Mouse (Mus musculus) heart, embryonic 11.5 days (tissue): ENCODE measurements around the gene Cpt1a. TPM values are rescaled to one million over a fixed set of nuclear protein-coding genes. Genes with fewer than 3 reads are reported as not detected.
A peak's percentile ranks its signal among the peaks of the same experiment; 100 is the strongest.

Experiments
- ATAC-seq: fragments of 200-750 bp; cut with Nextera tagmentation; replicated peaks from 2 replicates; pipeline ENCODE4 v1.8.0; 2017; ENCODE audit warnings: moderate library complexity; ENCODE audit not compliant: insufficient number of reproducible peaks, low FRiP score, low TSS enrichment
- H3K27ac ChIP-seq: fragments of 300-500 bp; sonication (generic); 2 replicates; pipeline ENCODE4 v1.5.1; 2014; ENCODE audit warnings: mild to moderate bottlenecking, low read depth, low read length
- H3K27me3 ChIP-seq: fragments of 300-500 bp; sonication (generic); 2 replicates; pipeline ENCODE4 v1.6.1; 2014; ENCODE audit warnings: mild to moderate bottlenecking, low read length, mixed read lengths; ENCODE audit not compliant: control insufficient read depth, insufficient read depth
- H3K36me3 ChIP-seq: fragments of 300-500 bp; sonication (generic); 2 replicates; pipeline ENCODE4 v1.6.1; 2014; ENCODE audit warnings: mild to moderate bottlenecking, low read length, moderate library complexity, mixed read lengths; ENCODE audit not compliant: control insufficient read depth, insufficient read depth
- H3K4me1 ChIP-seq: fragments of 300-500 bp; sonication (generic); 2 replicates; pipeline ENCODE4 v1.6.1; 2014; ENCODE audit warnings: low read length; ENCODE audit not compliant: control insufficient read depth, insufficient read depth
- H3K4me2 ChIP-seq: fragments of 300-500 bp; sonication (generic); 2 replicates; pipeline ENCODE4 v1.6.1; 2014; ENCODE audit warnings: mild to moderate bottlenecking, moderate library complexity
- H3K4me3 ChIP-seq: fragments of 300-500 bp; sonication (generic); 2 replicates; pipeline ENCODE4 v1.5.1; 2014; ENCODE audit warnings: low read depth, low read length
- H3K9ac ChIP-seq: fragments of 300-500 bp; sonication (generic); 2 replicates; pipeline ENCODE4 v1.6.1; 2014; ENCODE audit warnings: mild to moderate bottlenecking, low read depth, low read length, moderate library complexity
- H3K9me3 ChIP-seq: fragments of 300-500 bp; sonication (generic); replicated peaks from 2 replicates; pipeline ENCODE4 v1.6.1; 2016; ENCODE audit warnings: low read length; ENCODE audit not compliant: control insufficient read depth
- WGBS: fragments of 180-500 bp; shearing (Covaris S2); extraction: QIAGEN DNeasy Blood & Tissue Kit; methylation state at CpG from one replicate; pipeline ENCODE4 v1.1.7; 2014; ENCODE audit not compliant: insufficient replicate concordance; 5-methylcytosine and 5-hydroxymethylcytosine counted together
- polyA plus RNA-seq: library from polyadenylated mRNA; unstranded; fragments of >200 nt; fragmentation: Nextera tagmentation; extraction: Ambion mirVana; gene quantifications from 2 replicates; pipeline ENCODE4 v1.2.1, GENCODE M21; 2014

Gene Cpt1a
- polyA plus RNA-seq, 1 experiment from 2014 or later = 14.3 TPM

GRCm38 (mm10) chr19:3414268-3414733 is 92.2 kb downstream of the Cpt1a start, which contains the start of gene Gal:
Gal (minus strand) TSS chr19:3414544.
- peak within 1 kb of the TSS; percentile 40 for H3K4me3 ChIP-seq
- 3% methylated on average over 37 of the region's 37 CpGs for WGBS
- H3K27me3 ChIP-seq = peaks cover 37% of the 10 kb centered on the region
- H3K36me3 ChIP-seq = no peaks in the 10 kb centered on the region
- 0 out of 2 replicates have a peak, but pooled peaks cover 3% of the 10 kb centered on the region for H3K4me1 ChIP-seq
- H3K9me3 ChIP-seq = peaks cover 3% of the 10 kb centered on the region; the same call in 1 of the 2 replicates
- H3K4me2 ChIP-seq = peak within 1 kb of the TSS; percentile 68
- 0 out of 2 replicates have a peak, but pooled peaks have one; percentile 46 for ATAC-seq
- H3K9ac ChIP-seq = peak within 1 kb of the TSS; percentile 43; the same call in 1 of the 2 replicates
- H3K27ac ChIP-seq = no peak within 1 kb of the TSS

- no peaks in the 10 kb centered on the region for H3K4me1 ChIP-seq
- no peaks in the 10 kb centered on the region for H3K36me3 ChIP-seq
- WGBS = 52% methylated on average over 5 of the region's 5 CpGs
- H3K27me3 ChIP-seq = peaks cover 14% of the 10 kb centered on the region
- no peak for ATAC-seq
- H3K9ac ChIP-seq = no peak overlapping the region
- H3K4me2 ChIP-seq = no peak overlapping the region
- H3K4me3 ChIP-seq = no peak overlapping the region
- peaks cover 3% of the 10 kb centered on the region; the same call in 1 of the 2 replicates for H3K9me3 ChIP-seq
- no peak overlapping the region for H3K27ac ChIP-seq
Measured at GRCm38 (mm10) chr19:3419251-3419650, 97.1 kb downstream of the Cpt1a start.

DNA sequence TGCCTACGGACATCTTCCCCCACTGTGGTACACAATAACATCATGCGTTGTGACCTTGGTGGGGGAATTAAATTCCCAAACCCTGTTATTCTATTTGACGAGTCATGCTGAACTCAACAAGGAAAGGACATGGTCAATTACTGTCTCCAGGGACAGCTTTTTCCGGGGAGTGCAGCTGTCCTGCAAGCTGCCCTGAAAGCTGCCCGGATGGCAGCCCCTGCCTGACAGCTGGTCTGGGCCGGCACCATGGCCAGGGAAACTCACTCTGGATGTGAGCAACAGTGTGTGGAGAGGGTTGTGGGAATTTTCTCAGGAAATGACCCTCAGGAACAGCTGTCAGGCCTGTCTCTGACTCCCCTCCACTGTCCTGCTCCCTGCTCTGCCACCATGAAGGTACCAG is 100.4 kb downstream of the Cpt1a start:
- H3K9me3 ChIP-seq = peaks cover 3% of the 10 kb centered on the region; the same call in 1 of the 2 replicates

GRCm38 (mm10) chr19:3422981-3423380 is 100.8 kb downstream of the Cpt1a start:
- Histone ChIP-seq H3K4me1 (no peaks in the 10 kb centered on the region), H3K4me3 (no peak overlapping the region), H3K9ac (no peak overlapping the region), H3K27me3 (0 out of 2 replicates have a peak, but pooled peaks cover 2% of the 10 kb centered on the region), H3K27ac (no peak overlapping the region), H3K9me3 (peaks cover 3% of the 10 kb centered on the region; the same call in 1 of the 2 replicates), H3K36me3 (no peaks in the 10 kb centered on the region), H3K4me2 (no peak overlapping the region)
- 59% methylated on average over 4 of the region's 4 CpGs for WGBS
- no peak for ATAC-seq

More for the DNA sequence above, 100.4 kb downstream of the Cpt1a start:
- Histone ChIP-seq H3K36me3 (no peaks in the 10 kb centered on the region), H3K4me2 (no peak overlapping the region), H3K27ac (no peak overlapping the region), H3K9ac (no peak overlapping the region), H3K27me3 (0 out of 2 replicates have a peak, but pooled peaks cover 2% of the 10 kb centered on the region), H3K4me3 (no peak overlapping the region), H3K4me1 (no peaks in the 10 kb centered on the region)
- 73% methylated on average over 6 of the region's 6 CpGs for WGBS
- no peak for ATAC-seq

DNA sequence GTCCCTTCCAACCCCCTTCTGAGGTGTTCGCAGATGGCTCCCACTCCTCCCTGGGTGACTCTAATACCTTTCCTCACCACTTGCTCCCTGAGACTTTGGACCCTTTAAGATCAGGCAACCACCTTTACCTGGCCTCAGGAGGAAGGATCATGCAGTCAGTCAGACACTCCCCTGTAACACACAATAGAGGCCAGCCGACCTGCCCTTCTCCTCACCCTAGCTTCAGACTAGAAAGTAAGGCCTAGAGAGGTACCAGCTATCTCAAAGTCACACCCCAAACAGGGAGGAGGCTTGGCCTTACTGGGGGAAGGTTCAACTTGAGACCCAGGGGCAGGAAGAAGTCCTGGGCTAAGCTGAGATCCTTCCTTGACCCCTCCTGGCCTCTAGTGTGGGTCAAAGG is 102.1 kb downstream of the Cpt1a start:
- no peak overlapping the region for H3K4me3 ChIP-seq
- no peak overlapping the region for H3K9ac ChIP-seq
- H3K27ac ChIP-seq = no peak overlapping the region
- H3K4me1 ChIP-seq = no peaks in the 10 kb centered on the region
- 79% methylated on average over 2 of the region's 2 CpGs for WGBS
- no peak for ATAC-seq
- no peaks in the 10 kb centered on the region for H3K36me3 ChIP-seq
- no peak overlapping the region for H3K4me2 ChIP-seq
- 0 out of 2 replicates have a peak, but pooled peaks cover 2% of the 10 kb centered on the region for H3K27me3 ChIP-seq
- no peaks in the 10 kb centered on the region for H3K9me3 ChIP-seq

- H3K27me3 ChIP-seq = no peaks in the 10 kb centered on the region
- no peak overlapping the region for H3K9ac ChIP-seq
- no peaks in the 10 kb centered on the region for H3K9me3 ChIP-seq
- H3K4me3 ChIP-seq = no peak overlapping the region
- no peaks in the 10 kb centered on the region for H3K36me3 ChIP-seq
- WGBS = 74% methylated on average over 15 of the region's 15 CpGs
- H3K4me2 ChIP-seq = no peak overlapping the region
- ATAC-seq = no peak
- no peaks in the 10 kb centered on the region for H3K4me1 ChIP-seq
- H3K27ac ChIP-seq = no peak overlapping the region
Measured at GRCm38 (mm10) chr19:3428057-3428830, 106.1 kb downstream of the Cpt1a start.

DNA sequence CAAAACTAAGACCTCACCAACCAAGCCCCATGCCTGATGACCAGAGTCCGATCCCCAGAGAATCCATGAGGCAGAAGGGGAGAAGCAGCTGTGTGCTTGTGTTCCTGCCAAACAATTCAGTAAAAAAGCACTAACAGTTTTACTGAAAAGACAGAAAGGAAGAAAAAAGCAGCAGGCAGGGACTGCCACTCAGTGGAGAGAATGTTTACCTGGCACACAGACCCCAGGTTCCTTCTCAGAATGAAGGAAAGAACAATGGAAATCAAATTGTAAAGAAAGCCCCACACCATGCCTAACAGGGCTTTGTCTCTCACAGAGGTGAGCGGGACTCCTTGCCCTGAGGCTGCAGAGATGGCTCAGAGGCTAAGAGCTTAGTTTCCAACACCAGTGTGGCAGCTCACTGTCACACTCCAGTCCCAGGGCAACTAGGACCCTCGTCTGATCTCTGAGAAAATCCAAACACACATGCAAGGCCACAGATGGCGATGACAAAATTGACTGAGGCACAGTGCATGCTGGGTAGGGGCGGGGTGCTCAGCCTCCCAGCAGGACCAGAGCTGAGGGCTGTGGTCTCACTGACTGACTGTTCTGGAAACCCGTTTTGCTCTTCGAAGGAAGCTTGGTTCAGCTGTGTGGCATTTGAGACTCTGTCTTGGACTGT is 107.2 kb downstream of the Cpt1a start:
- H3K36me3 ChIP-seq = no peaks in the 10 kb centered on the region
- no peak overlapping the region for H3K27ac ChIP-seq
- H3K27me3 ChIP-seq = no peaks in the 10 kb centered on the region
- no peak overlapping the region for H3K9ac ChIP-seq
- H3K4me3 ChIP-seq = no peak overlapping the region
- 62% methylated on average over 7 of the region's 7 CpGs for WGBS
- no peaks in the 10 kb centered on the region for H3K9me3 ChIP-seq
- ATAC-seq = no peak
- no peaks in the 10 kb centered on the region for H3K4me1 ChIP-seq
- H3K4me2 ChIP-seq = no peak overlapping the region

DNA sequence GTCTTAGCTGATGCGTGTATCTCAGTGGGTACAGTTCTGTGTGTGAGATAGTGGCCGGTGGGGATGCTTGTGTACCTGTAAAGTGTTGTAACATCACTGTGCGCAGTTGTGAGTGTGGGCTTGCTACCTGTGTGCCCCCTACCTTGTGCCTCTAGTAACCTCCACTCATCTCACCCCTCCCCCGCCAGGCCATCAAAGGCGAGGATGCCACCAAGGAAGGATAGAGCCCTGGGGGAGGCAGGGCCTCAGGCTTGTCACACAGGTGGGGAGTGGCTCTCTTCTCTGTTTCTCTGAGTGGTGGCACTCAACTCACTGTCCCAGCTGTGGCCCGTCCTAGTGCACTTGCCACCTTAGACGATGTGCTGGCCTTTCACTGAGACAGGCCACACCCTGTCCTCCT is 108.9 kb downstream of the Cpt1a start:
- no peaks in the 10 kb centered on the region for H3K36me3 ChIP-seq
- 66% methylated on average over 7 of the region's 7 CpGs for WGBS
- H3K4me2 ChIP-seq = no peak overlapping the region
- H3K27ac ChIP-seq = no peak overlapping the region
- H3K4me3 ChIP-seq = no peak overlapping the region
- ATAC-seq = no peak
- no peaks in the 10 kb centered on the region for H3K27me3 ChIP-seq
- no peaks in the 10 kb centered on the region for H3K4me1 ChIP-seq
- no peak overlapping the region for H3K9ac ChIP-seq
- H3K9me3 ChIP-seq = no peaks in the 10 kb centered on the region
